Mouse (Mus musculus): ENCODE results near the gene Dnaja3. TPM values are rescaled to one million over a fixed set of nuclear protein-coding genes. Genes with fewer than 3 reads are reported as not detected.
A peak's percentile ranks its signal among the peaks of the same experiment; 100 is the strongest.

The Dnaja3 gene
- polyA plus RNA-seq, 1 experiment from 2014 or later: 37.8 TPM

DNA sequence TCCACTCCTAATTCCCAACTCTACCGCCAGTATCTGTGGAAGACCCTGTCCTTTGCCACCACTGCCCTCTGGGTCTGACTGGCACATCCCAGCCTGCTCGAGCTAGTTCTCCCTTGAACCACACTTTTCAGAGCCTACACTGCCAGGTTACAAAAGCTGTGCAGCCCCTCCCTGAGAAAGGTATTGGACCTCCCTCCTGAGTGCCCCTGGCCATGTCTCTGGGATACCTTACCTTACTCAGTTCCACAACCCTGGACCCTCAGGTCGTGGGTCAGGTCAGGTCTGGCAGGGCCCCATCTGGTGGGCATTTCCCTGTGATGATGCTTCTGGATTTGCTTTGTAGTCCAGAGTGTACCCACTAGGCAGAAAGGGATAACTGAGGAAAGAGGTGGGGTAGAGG is 40.2 kb upstream of the Dnaja3 start:
- Histone ChIP-seq H3K4me2 (replicated peaks; ENCODE audit: low read depth, low read length) (no peak overlapping the region), H3K27me3 (replicated peaks; ENCODE audit: insufficient read depth, low read length) (no peaks in the 10 kb centered on the region), H3K4me3 (ENCODE audit: low read depth, low read length) (no peak overlapping the region), H3K9me3 (ENCODE audit: low read length) (no peaks in the 10 kb centered on the region), H3K27ac (ENCODE audit: low read length) (no peak overlapping the region), H3K4me1 (ENCODE audit: insufficient read depth, low read depth, low read length) (peaks cover 39% of the 10 kb centered on the region), H3K9ac (replicated peaks; ENCODE audit: low read depth) (no peak overlapping the region), H3K36me3 (ENCODE audit: insufficient read depth, low read length) (no peaks in the 10 kb centered on the region)
- DNase-seq (ENCODE audit: low spot score) (no peak), ATAC-seq (no peak)
- no peak for TF ChIP-seq EP300 (IDR thresholded peaks at IDR 0.05)
- no peak for TF ChIP-seq CTCF (IDR thresholded peaks at IDR 0.05)
- WGBS: 84% methylated on average over 3 of the region's 3 CpGs

DNA sequence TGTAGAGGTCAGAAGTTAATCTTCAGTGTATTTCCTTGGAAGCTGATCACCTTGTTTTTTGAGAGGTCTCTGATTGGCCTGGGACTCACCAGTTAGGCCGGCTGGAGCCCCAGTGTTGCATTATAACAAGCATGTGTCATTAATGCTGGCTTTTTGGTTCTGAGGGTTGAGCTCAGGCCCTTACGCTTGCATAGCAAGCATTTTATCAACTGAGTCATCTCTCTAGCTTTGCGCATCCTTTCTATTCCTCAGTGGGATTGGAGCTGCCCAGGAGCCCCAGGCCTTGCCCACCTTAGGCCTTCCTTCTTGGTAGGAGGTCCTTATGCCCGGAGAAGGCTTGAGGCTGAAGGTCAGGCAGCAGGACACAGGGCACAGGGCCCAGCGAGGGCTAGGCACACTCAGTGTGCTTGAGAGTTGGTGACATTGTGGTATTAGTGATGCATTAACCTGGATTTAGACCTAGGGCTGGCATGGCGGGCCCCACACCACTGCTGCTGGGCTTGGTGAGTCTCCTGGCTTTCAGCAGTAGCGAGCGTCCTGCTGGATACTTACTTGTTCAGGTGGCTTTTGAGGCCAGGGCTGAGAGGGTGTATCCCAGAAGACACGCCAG is 39.0 kb upstream of the Dnaja3 start:
- no peak overlapping the region for H3K4me2 ChIP-seq (replicated peaks; ENCODE audit: low read depth, low read length)
- ATAC-seq (no peak), DNase-seq (ENCODE audit: low spot score) (no peak)
- no peak overlapping the region for H3K4me3 ChIP-seq (ENCODE audit: low read depth, low read length)
- H3K27ac ChIP-seq (ENCODE audit: low read length): no peak overlapping the region
- no peaks in the 10 kb centered on the region for H3K27me3 ChIP-seq (replicated peaks; ENCODE audit: insufficient read depth, low read length)
- no peaks in the 10 kb centered on the region for H3K36me3 ChIP-seq (ENCODE audit: insufficient read depth, low read length)
- peaks cover 40% of the 10 kb centered on the region for H3K4me1 ChIP-seq (ENCODE audit: insufficient read depth, low read depth, low read length)
- no peak overlapping the region for H3K9ac ChIP-seq (replicated peaks; ENCODE audit: low read depth)
- 63% methylated on average over 9 of the region's 9 CpGs for WGBS
- TF ChIP-seq CTCF (IDR thresholded peaks at IDR 0.05): no peak
- TF ChIP-seq EP300 (IDR thresholded peaks at IDR 0.05): no peak
- H3K9me3 ChIP-seq (ENCODE audit: low read length): no peaks in the 10 kb centered on the region

- no peak overlapping the region for H3K27ac ChIP-seq (ENCODE audit: low read length)
- H3K4me1 ChIP-seq (ENCODE audit: insufficient read depth, low read depth, low read length): peaks cover 36% of the 10 kb centered on the region; the same call in 1 of the 2 replicates
- TF ChIP-seq CTCF (IDR thresholded peaks at IDR 0.05): no peak
- no peak for TF ChIP-seq EP300 (IDR thresholded peaks at IDR 0.05)
- no peak for ATAC-seq
- H3K4me3 ChIP-seq (ENCODE audit: low read depth, low read length): no peak overlapping the region
- DNase-seq (ENCODE audit: low spot score): no peak
- no peak overlapping the region for H3K4me2 ChIP-seq (replicated peaks; ENCODE audit: low read depth, low read length)
- no peaks in the 10 kb centered on the region for H3K27me3 ChIP-seq (replicated peaks; ENCODE audit: insufficient read depth, low read length)
- 32% methylated on average over 3 of the region's 3 CpGs for WGBS
- no peak overlapping the region for H3K9ac ChIP-seq (replicated peaks; ENCODE audit: low read depth)
- no peaks in the 10 kb centered on the region for H3K9me3 ChIP-seq (ENCODE audit: low read length)
- H3K36me3 ChIP-seq (ENCODE audit: insufficient read depth, low read length): no peaks in the 10 kb centered on the region
Observed at GRCm38 (mm10) chr16:4602189-4602588, 37.6 kb upstream of the Dnaja3 start.

GRCm38 (mm10) chr16:4602766-4603452 is 36.9 kb upstream of the Dnaja3 start:
- Histone ChIP-seq H3K27ac (ENCODE audit: low read length) (peak overlapping the region; percentile 51; the same call in 1 of the 2 replicates), H3K4me3 (ENCODE audit: low read depth, low read length) (no peak overlapping the region), H3K4me1 (ENCODE audit: insufficient read depth, low read depth, low read length) (peaks cover 36% of the 10 kb centered on the region; the same call in 1 of the 2 replicates), H3K27me3 (replicated peaks; ENCODE audit: insufficient read depth, low read length) (no peaks in the 10 kb centered on the region), H3K36me3 (ENCODE audit: insufficient read depth, low read length) (no peaks in the 10 kb centered on the region), H3K9ac (replicated peaks; ENCODE audit: low read depth) (no peak overlapping the region), H3K9me3 (ENCODE audit: low read length) (no peaks in the 10 kb centered on the region), H3K4me2 (replicated peaks; ENCODE audit: low read depth, low read length) (no peak overlapping the region)
- peak; percentile 43 for DNase-seq (ENCODE audit: low spot score)
- ATAC-seq: peak; percentile 11; the same call in 1 of the 2 replicates
- 26% methylated on average over 7 of the region's 7 CpGs for WGBS
- TF ChIP-seq EP300 (IDR thresholded peaks at IDR 0.05) (no peak), CTCF (IDR thresholded peaks at IDR 0.05) (no peak)

- no peak for DNase-seq (ENCODE audit: low spot score)
- peak overlapping the region; percentile 51; the same call in 1 of the 2 replicates for H3K27ac ChIP-seq (ENCODE audit: low read length)
- H3K4me2 ChIP-seq (replicated peaks; ENCODE audit: low read depth, low read length): no peak overlapping the region
- H3K4me3 ChIP-seq (ENCODE audit: low read depth, low read length): no peak overlapping the region
- H3K4me1 ChIP-seq (ENCODE audit: insufficient read depth, low read depth, low read length): peaks cover 34% of the 10 kb centered on the region; the same call in 1 of the 2 replicates
- no peaks in the 10 kb centered on the region for H3K9me3 ChIP-seq (ENCODE audit: low read length)
- ATAC-seq: no peak
- WGBS: 50% methylated on average over 1 of the region's 1 CpGs
- no peak overlapping the region for H3K9ac ChIP-seq (replicated peaks; ENCODE audit: low read depth)
- TF ChIP-seq EP300 (IDR thresholded peaks at IDR 0.05) (no peak), CTCF (IDR thresholded peaks at IDR 0.05) (no peak)
- H3K27me3 ChIP-seq (replicated peaks; ENCODE audit: insufficient read depth, low read length): no peaks in the 10 kb centered on the region
- no peaks in the 10 kb centered on the region for H3K36me3 ChIP-seq (ENCODE audit: insufficient read depth, low read length)
Observed at GRCm38 (mm10) chr16:4603453-4603837, 36.3 kb upstream of the Dnaja3 start.

- H3K4me2 ChIP-seq (replicated peaks; ENCODE audit: low read depth, low read length): no peak overlapping the region
- no peak overlapping the region for H3K4me3 ChIP-seq (ENCODE audit: low read depth, low read length)
- H3K9ac ChIP-seq (replicated peaks; ENCODE audit: low read depth): no peak overlapping the region
- ATAC-seq: no peak
- peaks cover 28% of the 10 kb centered on the region; the same call in 1 of the 2 replicates for H3K4me1 ChIP-seq (ENCODE audit: insufficient read depth, low read depth, low read length)
- H3K27me3 ChIP-seq (replicated peaks; ENCODE audit: insufficient read depth, low read length): no peaks in the 10 kb centered on the region
- TF ChIP-seq EP300 (IDR thresholded peaks at IDR 0.05): no peak
- WGBS: 45% methylated on average over 11 of the region's 11 CpGs
- DNase-seq (ENCODE audit: low spot score): peak; percentile 37
- H3K9me3 ChIP-seq (ENCODE audit: low read length): no peaks in the 10 kb centered on the region
- no peaks in the 10 kb centered on the region for H3K36me3 ChIP-seq (ENCODE audit: insufficient read depth, low read length)
- H3K27ac ChIP-seq (ENCODE audit: low read length): peak overlapping the region; percentile 51; the same call in 1 of the 2 replicates
Observed at GRCm38 (mm10) chr16:4604293-4604837, 35.4 kb upstream of the Dnaja3 start.
